Mouse (Mus musculus) heart, adult 8-10 months (tissue): ENCODE data around the gene Mettl2. TPM values are rescaled to one million over a fixed set of nuclear protein-coding genes. Genes with fewer than 3 reads are reported as not detected.

Source experiments
- DNase-seq: peaks from one replicate; pipeline ENCODE4 v3.0.0; 2022; ENCODE audit warnings: low spot score
- total RNA-seq, 4 experiments: library from RNA; stranded (reverse); gene quantifications; 2 replicates each; pipeline ENCODE4 v1.2.4; 2022

Gene Mettl2
- total RNA-seq, 4 experiments from 2014 or later: 8.6 to 10.0 (median 9.0) TPM

- no peak for DNase-seq
Observed at GRCm38 (mm10) chr11:105153068-105153833, 27.0 kb downstream of the Mettl2 start.

DNA sequence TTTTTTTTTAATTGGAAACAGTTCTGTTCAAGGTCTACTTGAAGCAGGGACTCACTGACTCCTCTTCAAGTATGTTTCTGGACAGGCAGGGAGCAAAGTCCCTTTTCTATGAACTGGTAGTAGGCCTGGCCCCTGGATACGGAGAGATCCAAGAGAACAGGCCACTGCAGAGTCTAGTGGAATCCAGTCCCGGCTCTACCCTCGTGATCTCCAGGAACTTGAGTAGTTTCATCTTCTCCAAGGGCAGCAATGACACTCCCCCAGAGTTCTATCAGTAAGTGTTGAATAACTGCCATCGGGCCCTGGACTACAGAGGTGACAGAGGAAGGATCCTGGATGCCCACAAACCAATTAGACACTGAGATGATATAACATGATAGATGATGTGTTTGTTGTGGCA, 29.7 kb downstream of the Mettl2 start:
- no peak for DNase-seq

DNA sequence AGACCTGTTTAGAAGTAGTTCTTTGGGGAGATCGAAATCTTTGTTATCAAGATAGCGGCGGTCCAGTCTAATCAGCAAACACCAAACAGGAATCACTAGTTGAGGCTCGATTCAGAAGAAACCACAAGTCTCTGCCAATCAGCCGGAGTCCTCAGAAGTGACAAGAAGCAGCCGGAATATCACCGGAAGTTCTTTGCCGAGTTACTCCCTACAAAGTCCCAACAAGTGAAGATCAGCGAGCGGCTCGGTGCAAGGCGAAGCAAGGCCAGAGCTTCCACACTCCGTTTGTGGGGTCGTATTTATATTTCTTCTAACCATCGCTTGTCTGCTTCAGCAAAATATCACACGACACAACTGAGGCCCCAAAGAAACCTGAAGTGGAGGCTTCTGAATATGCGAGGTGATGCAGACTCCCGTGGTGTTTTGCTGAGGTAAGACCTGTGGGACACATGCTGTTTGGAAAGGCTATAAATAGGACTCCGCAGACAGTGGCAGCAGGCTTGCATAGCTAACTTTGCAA, 30.6 kb downstream of the Mettl2 start:
- peak; percentile 11 for DNase-seq

DNA sequence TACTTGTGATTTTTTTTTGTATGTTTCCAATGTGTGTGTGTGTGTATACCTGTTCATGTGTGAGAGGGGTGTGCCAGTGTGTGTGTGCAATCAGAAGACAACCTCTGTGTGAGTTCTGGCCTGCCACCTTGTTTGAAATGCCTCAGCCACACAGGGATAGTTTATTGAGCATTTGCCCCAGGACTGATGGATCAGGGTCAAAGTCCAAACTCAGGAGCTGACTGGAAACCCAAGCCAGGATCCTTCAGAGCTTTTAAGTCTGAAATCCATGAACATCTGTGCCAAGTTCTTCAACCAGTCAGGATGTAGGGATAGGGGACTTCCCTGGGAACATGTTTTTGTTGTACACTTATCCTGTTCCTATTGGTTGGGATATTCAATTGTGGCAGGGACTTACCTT, 31.8 kb downstream of the Mettl2 start:
- DNase-seq: no peak

GRCm38 (mm10) chr11:105159673-105160360, 33.6 kb downstream of the Mettl2 start:
- DNase-seq: no peak

- no peak for DNase-seq
Observed at GRCm38 (mm10) chr11:105161411-105161810, 35.2 kb downstream of the Mettl2 start.

- no peak for DNase-seq
Observed at GRCm38 (mm10) chr11:105164516-105165510, 38.6 kb downstream of the Mettl2 start.

DNA sequence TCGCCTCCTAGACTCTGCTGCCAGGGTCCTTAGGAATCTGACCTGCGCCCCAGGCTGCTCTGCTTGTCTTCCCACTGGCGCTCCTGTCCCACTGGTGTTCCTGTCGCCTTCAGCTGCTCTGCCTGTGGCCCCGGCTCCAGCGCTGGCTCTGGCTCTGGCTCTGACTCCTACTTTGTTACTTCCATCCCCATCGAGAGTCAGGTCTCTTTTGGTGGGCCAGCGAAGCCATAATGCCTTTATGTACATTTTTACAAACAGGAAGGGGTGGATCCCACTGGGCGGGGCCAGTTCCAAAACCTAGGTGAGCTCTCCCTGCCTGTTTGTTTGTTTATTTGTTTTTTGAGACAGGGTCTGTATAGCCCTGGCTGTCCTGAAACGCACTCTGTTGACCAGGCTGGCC, 40.6 kb downstream of the Mettl2 start:
- no peak for DNase-seq

GRCm38 (mm10) chr11:105178516-105178915, 52.3 kb downstream of the Mettl2 start, which contains the start of gene Tlk2:
Gene Tlk2 (plus strand): TSS chr11:105178807.
- no peak for DNase-seq

DNA sequence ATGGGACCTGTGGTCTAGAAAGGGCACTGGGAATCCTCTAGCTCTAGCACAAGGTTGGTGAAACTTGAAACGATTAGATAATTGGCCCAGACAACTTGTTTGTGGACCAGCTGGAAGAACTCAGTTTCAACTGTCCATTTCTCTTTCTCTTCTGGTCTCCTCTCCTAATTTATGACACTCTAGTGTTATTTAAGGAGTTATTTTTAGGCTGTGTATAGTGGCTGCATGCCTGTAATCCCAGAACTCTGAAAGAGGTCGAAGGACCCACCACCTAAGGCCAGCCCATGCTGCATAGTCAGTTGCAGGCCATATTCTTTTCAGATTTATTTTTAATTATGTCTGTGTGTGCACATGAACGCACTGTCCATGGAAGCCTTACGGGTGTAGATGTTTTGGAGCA, 53.3 kb downstream of the Mettl2 start:
- DNase-seq: no peak

- peak; percentile 19 for DNase-seq
Observed at GRCm38 (mm10) chr11:105180471-105181091, 54.4 kb downstream of the Mettl2 start.

GRCm38 (mm10) chr11:105181126-105181637, 55.0 kb downstream of the Mettl2 start:
- DNase-seq: peak; percentile 85

- peak; percentile 27 for DNase-seq
Observed at GRCm38 (mm10) chr11:105181689-105182460, 55.6 kb downstream of the Mettl2 start.

DNA sequence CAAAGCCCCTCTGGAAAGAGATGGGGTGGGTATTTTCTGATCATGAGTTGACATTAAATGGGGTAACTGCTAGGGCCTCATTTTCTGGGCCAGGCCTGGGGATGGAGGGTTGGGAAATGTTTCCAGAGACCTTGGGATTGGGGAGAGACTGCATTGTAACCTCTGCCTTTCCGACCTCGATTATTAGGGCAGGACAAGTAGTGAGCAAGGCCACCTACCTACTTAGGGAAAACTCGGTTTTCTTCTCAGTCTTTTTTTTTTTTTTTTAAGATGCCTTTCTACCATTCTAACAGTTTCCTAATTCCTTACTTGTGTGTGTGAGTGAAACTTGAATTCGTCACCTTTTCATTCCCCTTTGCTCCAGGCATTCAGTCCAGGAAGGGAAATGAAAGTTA, 56.2 kb downstream of the Mettl2 start:
- DNase-seq: no peak

GRCm38 (mm10) chr11:105184678-105185077, 58.5 kb downstream of the Mettl2 start:
- DNase-seq: no peak

Other genes starting within 250 kb of the Mettl2 start
- gene Efcab3, start 62.8 kb upstream of the Mettl2 start, total RNA-seq: not detected
- not detected for gene Gm10842, start 20.5 kb downstream of the Mettl2 start, total RNA-seq
- gene Tlk2, start 52.4 kb downstream of the Mettl2 start, total RNA-seq: 10 to 100 TPM; 33.2 to 46.4 (median 38.5) TPM
- gene Mrc2, start 166.2 kb downstream of the Mettl2 start, total RNA-seq: 10 to 100 TPM in 3 of 4 experiments, 1 to 10 TPM in 1; 9.8 to 13.3 (median 13.0) TPM